Mouse (Mus musculus): ENCODE results near the gene Mllt3.

DNA sequence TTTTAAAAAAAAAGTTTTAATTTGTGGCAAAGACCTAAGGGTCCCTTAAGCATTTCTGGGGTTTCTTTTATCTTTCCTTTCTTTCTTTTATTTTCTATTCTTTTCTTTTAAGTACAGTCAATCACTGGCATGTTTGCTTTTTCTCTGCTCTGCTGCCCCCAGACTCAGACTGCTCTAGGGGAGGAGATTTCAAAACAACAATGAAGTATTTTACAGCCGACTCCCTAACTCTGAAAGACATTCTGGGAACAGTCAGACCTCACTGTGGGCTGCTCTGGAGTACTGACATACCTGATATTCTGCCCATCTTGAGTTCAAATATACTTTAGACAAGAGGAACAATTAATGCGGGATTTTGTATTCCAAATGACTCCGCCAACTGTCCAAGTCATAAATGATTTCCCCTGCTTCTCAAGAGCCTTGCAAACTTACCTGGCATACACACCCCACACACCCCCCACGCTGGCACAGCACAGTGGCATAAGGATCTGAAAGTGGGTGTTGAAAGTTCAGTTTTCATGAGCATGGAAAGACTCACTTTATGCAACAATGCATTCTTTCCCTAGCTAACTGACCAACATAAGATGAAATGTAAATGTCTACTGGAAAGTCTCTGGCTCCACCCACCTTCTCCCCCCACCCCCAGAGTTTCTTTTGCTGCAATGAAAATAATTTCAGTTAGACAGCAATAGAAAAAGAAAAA, 21.1 kb downstream of the Mllt3 start:
- no peak for TF ChIP-seq POLR2AphosphoS5 (IDR thresholded peaks at IDR 0.05; ENCODE audit: borderline replicate concordance, low read depth, low read length)
- TF ChIP-seq MYB (IDR thresholded peaks at IDR 0.05; ENCODE audit: low read depth, low read length): no peak
- TF ChIP-seq ELF1 (IDR thresholded peaks at IDR 0.05; ENCODE audit: low read depth, low read length): no peak
- TF ChIP-seq KAT2A (conservative IDR thresholded peaks at IDR 0.05; ENCODE audit: low read depth, low read length): no peak
- no peak for TF ChIP-seq GABPA (IDR thresholded peaks at IDR 0.05; ENCODE audit: low read depth, low read length)
- no peak for TF ChIP-seq POLR2A (IDR thresholded peaks at IDR 0.05; ENCODE audit: control insufficient read depth in 1 of 2, insufficient read depth in 1 of 2, low read depth in 1 of 2, low read length in 2 of 2, poor library complexity in 1 of 2)
- TF ChIP-seq CTCF (IDR thresholded peaks at IDR 0.05 in 2 of 3, conservative IDR thresholded peaks at IDR 0.05 in 1 of 3; ENCODE audit: control insufficient read depth in 1 of 3, insufficient read depth in 1 of 3, low read depth in 2 of 3, low read length in 3 of 3, poor library complexity in 1 of 3, severe bottlenecking in 1 of 3): no peak

Data from MEL (cell line).